Mouse (Mus musculus): ENCODE measurements around the gene Atox1.
"Not testable (repeated sequence)": the region's sequence is repeated elsewhere in the genome, so short reads cannot be mapped to it uniquely, and the experiment has no call there.

Gene Atox1

DNA sequence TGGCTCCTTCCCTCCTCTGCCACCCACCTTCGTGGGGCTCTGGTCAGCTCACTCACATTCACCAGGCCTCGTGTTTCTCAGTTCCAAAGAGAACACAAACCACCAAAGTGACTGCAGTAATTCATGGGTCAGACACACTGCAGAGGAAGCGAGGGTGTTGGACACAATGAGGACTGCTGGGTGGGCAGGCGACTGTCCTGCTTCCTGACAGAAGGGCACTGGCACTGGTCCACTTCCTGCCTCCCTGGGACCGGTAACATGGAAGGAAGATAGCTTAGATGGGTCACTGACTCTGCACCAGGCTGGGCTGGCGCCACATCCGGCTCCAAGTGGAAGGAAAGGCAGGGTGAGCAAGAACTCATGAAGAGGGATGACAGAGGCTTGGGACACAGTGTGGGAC is 11.5 kb downstream of the Atox1 start:
- DNase-seq: peak; percentile 53

DNA sequence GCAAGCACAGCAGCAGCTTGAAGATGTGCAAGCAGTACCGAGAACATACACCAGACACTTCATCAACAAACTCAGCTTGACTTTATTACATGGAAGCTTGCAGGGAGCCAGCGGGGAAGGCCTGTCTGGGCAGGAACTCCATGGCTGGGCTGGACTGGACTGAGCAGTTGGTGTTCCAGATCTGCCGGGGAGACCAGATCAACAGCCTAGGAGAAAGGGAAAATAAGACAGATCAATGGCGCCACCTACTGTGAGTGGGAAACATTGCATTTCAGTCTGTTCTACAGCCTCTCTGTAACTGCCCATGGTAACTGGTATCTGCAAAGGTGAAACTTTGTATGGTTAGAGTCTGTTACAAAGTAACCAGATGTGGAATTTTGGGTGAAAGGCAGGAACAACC is 14.5 kb downstream of the Atox1 start:
- peak; percentile 81 for DNase-seq

DNA sequence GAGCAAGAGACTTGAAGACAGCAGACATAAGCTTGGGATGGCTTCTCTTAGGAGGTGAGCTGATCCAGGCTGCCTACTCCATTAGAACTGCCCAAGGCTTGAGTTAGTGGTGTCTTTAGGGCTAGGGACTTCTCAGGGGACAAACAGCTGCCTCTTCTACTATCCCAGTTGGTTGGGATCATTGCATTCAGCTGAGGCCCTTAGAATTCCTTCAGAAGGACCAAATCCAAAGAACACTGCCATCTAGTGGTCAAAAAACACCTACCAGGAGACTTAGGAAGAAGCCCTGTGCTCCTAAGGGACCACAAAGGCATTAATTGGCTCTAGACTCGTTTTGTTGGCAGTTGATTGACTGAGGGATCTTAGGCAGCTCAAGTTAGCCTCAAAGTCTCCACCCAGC is 16.3 kb downstream of the Atox1 start:
- DNase-seq: peak; percentile 21

DNA sequence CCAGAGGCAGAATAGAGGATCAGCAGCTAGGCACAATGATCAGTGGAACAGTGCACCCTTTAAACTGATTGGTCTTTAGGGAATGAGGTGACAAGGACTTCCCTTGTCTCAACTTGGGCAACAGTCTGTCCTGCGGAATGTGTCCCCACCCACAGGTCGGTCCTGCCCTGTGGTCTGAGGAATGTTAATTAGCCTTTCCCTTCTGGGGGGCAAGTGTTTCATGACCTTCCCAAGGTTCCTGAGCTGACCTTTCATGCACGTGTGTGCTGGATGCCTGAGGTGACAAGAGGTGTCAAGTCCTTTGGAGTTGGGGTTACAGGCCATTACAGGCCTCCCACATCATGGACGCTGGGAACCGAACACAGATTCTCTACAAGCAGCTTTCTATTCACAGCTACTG is 21.3 kb downstream of the Atox1 start:
- no peak for DNase-seq

DNA sequence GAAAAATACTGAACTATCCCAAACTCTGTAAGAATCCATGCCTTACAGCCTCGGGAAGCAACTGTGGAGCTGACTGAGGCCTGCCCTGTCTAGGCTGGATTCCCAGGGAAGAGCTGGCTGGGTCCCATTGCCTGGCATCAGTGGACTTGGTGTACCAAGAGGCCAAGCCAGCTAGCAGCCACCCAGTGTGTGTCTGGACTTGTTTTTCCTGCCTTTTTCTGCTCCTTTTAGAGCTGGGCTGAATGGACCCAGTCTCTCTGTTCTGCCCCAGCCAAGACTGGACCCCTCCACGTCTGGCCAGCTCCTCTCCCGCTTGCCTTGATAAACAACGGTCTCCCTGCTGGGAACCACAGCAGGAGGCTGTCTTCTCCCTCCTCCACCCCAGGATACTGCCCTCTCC is 23.0 kb downstream of the Atox1 start:
- DNase-seq: no peak

DNA sequence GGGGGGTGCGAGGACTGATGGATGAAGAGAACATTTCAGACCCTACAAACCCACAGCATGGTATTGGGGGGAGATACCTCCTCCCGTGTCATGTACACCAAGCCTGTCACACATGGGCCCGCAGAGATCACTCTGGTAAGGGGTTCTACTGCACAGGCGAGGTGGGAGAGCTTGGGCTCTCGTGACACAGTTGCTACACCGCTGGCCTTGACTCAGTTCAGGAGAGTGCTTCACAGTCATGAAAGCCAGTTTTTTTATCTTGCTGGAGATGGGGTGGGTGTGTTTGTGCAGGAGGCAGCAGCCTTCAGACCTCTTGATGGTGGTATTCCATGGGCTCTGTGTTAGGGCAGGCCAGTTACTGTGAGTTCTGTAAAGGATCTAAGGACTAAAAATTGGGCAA is 24.9 kb downstream of the Atox1 start:
- DNase-seq: no peak

DNA sequence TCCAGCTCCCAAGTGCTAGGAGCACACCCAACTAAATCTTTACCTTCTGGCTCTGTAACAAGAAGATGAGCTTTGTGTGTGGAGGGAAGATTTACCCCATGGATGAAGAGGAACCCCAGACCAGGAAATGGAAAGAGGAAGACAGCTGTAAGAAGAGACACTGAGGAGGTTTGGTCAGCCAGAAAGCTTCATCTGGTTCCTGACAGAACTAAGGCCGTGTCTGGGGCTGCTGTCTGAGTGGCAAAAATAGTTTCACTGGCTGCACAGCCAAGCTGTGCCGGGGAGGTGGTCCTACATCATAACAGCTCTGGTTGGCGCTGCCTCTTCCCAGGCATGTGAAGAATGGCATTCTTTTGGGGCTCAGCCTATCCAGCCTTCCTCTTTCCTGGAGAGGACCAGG is 28.1 kb downstream of the Atox1 start:
- no peak for DNase-seq

DNA sequence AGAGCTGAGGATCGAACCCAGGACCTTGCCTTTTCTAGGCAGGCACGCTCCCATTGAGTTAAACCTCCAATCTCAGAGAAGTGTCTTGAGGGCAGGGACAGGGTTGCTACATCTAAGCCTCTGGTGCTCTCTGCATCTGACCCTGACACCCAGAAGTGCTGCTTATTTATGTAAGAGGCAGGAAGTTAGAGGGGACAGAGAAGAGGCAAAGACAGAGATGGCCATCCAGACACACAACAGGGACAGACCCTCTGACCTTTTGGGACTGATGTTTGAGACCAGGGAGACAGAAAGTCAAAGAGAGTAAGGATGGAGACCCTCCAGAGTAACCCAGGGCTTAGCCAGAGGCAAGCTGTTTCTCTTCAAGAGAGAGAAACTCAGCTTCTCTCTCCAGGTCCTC is 31.1 kb downstream of the Atox1 start:
- no peak for DNase-seq

DNA sequence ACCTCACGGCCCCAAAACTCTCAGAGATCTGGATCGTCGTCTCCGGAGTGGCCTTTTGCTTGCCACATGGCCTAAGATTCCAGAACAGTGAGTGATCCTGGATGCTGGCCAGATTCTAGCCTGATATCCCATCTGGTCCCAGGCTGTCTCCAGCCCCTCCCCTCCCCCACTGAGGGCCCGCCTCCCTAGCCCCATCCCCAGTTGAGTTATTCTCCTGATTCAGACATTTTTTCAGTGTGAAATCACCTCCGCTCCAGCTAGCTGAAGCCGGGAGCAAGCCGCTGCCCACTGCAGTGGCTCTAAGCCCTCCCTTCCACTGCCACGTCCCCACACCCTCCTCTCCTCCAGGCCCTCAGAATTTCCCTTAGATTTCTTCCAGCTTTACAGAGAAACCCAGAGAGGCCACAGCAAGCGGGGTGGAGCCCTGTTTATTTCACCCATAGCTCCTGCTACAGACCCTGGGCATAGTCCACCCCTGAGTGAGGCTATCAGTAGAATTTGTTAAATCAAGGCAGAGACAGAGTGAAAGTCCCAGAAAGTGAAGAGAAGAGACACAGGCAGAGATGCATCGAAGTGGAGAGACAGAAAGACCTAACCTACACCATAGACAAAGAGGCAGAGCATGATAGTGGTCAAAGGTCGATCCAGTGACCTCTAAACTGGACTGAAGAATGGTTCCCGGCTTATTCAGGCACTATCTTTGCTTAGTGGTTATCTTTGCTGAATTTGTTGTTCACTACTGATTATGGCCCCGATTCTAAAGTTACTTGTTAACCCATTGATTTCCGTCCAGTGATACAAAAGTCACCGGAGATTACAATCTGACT is 32.6 kb downstream of the Atox1 start:
- peak; percentile 81 for DNase-seq

DNA sequence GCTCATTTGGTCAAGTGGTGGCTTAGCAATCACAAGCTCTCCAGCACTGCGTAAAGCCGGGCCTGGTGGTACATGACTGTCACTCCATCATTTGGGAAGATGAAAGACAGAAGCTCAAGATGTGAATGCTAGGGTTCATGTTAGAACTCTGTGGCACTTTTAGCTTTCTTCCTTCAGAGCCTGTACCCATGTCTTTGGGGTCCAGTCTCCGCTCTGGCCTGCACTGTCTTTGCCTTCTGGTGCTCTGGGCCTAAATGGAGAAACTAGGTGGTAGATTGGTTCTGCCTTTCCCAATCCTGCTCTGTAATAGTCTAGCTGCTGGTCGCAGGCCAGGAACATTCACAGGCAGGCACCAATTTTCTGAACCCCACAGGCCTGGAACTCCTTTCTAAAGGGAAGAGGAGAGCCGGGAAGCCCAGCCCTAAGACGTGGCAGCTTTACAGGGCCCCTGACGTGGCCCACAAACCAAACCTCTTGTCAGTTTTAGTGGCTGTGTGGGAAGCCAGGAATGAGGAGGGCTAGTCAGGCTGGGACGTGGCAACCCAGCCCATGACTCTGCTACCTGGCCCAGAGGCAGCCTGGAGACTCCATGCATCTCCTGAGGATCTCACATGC is 36.2 kb downstream of the Atox1 start:
- DNase-seq: no peak

DNA sequence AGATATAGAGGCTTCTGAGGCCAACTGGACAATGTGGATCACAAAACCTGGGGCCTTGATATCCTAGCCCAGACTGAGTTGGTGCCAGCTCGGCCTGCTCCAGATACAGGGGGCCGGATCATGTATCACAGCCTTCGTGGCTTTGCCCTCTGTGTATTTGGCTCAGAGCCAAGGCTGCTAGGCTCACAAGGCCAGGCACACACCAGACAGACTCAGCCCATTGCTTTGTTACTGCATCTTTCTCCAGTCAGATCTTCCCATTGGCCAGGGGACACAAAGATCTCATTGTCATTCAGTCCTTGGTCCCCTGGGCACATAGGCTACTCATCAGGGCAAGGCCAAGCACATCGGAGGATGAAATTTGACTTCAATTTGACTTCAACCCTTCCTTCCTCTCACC is 37.3 kb downstream of the Atox1 start:
- no peak for DNase-seq

DNA sequence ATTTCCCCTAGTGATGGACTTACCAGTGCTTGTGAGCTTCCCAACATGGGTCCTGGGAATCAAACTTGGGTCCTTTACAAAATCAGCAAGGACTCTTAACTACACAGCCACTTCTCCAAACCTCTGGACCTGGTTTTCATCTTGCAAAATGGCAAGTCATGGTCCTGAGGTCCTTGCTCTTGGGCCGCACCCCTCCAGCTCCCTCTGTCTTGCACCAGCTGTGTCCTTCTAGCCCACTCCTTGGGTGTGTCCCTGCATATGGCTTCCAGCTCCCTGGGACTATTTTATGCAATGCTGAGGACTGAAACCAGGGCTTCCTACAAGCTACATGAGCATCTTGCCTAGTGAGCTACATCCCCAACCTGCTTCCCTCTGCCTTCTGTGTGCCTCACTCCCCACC is 38.1 kb downstream of the Atox1 start, which contains the start of gene Sparc:
Gene Sparc (minus strand): TSS at position 206 of the 400 bp plus-strand sequence.
- no peak for DNase-seq

DNA sequence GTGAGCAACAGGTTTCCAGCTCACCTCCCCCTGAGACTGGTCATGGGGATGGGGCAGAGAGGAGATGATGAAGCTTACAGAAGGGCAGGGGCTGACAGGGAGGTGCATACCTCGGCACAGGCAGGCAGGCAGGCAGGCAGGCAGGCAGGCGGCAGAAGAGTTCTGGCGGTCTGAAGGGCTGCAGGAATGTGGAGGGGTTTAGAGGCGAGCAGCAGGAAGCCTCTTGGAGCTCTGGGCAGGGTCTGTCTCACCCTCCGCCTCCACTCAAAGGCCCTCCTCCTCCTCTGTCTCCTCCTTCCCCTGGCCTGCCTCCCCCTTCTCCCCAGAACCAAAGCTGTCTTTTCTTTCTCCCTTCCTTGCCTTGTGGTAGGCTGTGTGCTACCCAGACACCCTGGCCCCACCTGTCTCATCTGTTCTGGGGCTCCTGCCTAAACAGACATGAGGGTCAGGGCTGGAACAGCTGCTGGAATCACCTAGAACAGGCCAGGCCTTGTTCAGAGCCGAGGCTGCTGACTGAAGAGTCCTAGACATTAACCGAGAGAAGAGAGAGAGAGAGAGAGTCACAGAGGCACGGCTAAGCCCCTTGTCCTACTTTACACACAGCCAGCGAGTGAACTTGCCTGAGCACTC is 41.2 kb downstream of the Atox1 start:
- peak; percentile 51 for DNase-seq

DNA sequence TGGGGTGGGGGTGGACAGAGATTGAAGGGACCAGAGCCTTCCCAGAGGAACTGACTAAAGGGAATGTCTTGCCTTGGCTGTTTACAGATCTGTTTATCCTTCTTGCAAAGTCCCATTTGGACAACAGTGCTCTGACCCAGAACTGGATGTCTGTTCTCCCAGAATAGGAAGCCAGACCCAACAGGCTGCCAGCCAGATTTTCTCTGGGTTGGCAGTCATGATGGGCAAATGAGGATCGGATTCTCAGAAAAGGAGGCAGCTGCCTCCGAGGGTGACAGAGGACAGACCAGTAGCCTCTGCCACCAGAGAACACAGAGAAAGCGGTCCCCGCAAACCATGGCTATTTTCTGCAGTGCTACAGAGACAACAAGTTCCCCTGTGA is 41.8 kb downstream of the Atox1 start:
- DNase-seq: no peak

DNA sequence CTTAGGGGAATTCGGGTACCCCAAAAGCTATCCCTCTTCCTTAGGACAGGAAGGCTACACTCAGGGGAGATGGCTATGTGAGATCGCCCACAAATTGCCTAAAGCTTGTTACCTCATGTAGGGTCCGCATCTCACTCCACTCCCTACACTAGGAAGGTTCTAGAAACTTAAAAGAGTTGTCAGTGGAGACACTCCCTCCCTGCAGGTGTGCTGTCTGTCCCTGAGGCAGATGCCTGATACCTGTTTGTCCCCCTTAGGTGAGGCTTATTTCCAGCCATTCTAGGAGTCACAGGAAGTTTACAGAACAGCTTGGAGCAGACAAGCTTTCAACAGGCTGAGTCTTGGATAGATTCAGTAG is 42.4 kb downstream of the Atox1 start:
- DNase-seq: no peak

DNA sequence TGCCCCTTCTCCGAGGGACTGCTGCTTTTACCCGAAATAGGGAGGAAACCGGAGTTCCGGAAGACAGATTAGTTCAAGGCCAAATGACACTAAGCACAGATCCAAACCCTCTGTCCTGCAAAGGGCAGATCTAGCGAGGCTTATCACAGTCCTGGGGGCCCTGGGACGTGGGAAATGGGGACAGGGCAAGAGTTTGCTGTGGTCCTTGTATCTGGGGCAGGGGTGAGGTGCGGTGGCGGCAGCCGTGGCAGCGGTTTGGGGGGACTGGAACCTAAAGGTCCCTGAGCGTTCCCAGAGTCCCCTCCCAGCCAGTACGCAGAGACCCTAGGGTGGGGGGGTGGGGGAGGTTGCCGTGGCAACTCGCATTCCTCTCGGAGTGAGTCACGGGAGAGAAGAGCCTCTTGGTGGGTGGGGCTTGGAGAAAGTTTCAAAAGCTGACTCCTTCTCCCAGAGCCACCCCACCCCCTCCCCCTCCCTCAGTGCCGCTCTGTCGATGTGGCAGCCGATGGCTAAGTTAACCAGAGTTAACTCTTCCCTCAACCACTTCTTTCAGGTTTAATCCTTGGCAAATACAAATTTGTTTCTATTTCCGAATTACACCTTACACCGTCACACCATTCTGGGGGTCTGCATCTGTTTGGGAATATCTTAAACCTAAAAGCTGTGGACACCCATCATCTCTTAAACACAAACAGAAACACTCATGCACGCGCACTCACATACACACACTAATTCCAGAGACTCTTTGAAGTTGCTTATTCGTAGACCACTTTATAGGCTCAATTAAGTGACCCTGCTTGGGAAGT is 42.9 kb downstream of the Atox1 start:
- DNase-seq: no peak

DNA sequence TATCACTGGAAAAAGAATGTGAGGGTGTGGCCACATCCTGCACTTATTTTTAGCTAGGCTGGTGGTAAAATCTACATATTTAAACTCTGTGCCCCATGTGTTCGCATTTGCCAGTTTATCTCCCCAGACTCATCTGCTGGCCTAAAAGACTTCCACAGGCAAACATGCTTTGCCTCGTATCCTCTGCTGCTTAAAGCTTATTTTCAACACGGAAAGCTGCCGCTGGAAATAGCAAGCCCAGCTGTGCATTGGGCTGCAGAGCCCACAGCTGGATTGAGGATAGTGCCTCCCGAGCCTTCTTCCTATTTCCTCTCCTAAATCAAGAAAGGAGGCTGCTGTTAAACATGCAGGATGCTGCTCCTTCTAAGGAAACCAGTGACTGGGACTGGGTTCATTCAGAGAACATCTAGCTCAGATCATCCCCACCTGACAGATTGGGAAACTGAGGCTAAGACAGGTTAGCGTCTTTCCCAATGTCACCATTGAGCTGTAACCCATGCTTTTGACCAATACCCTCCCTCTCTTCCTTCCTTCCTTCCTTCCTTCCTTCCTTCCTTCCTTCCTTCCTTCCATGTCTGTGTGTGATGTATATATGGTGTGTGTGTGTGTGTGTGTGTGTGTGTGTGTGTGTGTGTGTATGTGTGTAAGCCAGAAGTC is 44.3 kb downstream of the Atox1 start:
- no peak for DNase-seq

DNA sequence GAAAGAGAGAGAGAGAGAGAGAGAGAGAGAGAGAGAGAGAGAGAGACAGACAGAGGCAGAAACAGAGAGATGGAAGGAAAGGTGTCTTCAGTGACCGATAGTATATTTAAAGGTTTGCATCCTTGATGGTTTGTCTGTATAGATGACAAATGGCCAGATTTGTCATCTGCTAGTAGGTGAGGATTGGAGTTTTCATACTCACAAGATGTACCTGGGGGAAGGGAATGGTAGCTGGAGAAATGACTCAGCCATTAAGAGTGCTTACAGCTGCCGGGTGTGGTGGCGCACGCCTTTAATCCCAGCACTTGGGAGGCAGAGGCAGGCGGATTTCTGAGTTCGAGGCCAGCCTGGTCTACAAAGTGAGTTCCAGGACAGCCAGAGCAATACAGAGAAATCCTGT is 45.3 kb downstream of the Atox1 start:
- DNase-seq: not testable (repeated sequence)

DNA sequence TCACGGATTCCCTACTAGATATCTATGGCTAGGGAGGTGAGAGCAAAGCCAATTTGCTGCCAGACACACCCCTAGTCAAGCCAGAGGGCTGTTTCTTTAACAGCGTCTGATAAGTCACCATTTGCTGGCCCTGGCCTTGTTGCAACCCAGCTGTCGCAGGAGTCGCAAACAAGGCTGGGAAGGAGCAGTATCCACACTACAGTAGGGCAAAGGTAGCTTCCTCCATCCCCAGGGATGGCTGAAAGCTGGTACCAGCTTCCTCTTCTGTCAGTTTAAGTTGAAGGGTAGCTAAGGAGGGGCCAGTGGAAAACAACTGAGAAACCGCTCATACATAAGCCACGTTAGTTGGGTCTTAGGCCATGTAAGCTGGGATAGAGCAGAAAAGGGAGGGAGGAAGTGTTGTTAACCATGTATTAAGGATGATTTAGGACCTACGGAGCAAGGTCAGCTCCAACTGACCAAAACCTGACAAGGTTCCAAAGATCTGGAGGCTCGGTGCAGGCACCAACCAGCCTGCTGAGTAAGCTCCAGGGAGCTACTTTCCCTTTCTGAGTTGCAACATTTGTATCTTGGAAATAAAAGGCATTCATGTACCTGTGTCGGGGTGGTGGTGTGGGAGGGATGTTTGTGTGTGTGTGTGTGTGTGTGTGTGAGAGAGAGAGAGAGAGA is 45.9 kb downstream of the Atox1 start:
- DNase-seq: peak; percentile 36

DNA sequence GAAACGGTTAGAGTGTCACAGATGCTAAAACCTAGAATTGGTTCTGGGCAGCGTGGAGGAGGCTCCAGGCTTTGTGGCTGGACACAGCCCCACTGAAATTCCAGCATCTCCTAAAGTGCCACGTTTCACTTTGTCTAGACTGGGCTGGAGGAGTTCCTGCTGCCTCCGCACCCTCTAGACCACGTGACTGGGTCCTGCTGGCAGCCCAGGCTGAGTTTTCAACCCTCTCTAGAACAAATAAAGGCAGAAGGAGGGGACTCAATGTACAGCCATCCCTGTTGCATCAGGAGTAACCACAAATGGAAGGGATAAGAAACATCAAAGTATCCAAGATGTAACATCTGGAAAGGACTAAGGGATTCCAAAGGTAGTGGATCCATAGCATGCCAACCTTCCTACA is 46.7 kb downstream of the Atox1 start:
- DNase-seq: peak; percentile 43

DNA sequence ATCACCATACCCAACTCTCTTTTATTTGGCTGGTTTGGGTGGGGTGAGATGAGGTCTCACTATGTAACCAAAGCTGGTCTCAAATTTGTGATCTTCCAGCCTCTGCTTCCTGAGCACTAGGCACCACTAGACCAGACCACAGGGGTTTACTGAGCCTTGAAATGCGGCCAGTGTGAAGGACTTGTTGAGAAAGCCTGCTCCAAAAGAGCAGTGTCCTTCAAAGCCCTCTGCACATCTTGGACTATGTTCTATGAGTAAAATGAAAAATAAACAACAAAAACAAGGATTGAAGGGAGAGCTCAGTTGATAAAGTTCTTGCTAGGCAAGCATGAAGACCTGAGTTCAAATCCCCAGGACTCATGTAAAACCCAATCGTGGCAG is 47.6 kb downstream of the Atox1 start:
- no peak for DNase-seq

DNA sequence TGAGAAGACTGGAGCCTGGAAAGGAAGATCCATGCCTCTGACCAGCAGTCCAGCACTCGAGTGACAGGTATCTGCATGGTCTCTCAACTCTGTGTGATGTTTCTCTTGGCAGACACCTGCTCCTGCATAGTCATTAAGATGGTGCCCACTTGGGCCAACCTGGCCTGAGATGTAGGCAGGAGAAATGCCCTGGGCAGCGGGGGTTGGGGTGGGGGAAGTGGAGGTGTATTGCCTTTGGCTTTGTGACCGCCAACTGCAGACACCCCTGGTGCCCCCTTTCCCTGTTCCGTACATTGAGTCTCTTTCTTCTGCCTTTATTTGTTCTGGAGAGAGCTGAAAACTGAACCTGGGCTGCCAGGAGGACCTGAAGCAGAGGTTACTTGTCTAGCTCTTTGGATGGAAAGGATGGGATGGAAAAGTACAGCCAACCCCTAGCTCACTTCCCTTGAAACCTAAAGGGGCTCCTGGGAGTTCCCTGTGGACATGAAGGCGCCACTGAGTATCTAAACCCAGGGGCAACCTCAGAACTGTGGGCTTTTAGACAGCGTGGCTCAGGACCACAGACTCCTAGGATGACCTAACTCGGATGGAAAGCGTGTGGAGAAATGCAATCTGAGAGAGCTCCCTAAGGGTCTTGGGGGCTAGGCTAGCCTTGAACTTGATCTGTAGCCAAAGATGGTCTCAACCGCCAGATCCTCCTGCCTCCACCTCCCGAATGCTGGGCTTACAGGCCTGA is 48.2 kb downstream of the Atox1 start:
- no peak for DNase-seq

Data from kidney, adult 11 months (tissue).